Mouse (Mus musculus) lung, adult 2 months (tissue): ENCODE measurements around the gene Zic5.

Experiments used
- CTCF ChIP-seq: fragments of 200-500 bp; IDR thresholded peaks from 2 replicates; pipeline ENCODE4 v1.5.1; 2011; ENCODE audit warnings: mild to moderate bottlenecking, low read length, control low read depth; ENCODE audit not compliant: insufficient read depth
- POLR2A ChIP-seq: fragments of 200-500 bp; IDR thresholded peaks from 2 replicates; pipeline ENCODE4 v1.6.1; 2011; ENCODE audit warnings: low read depth, mild to moderate bottlenecking, control low read depth, low read length, borderline replicate concordance; ENCODE audit errors: extremely low read depth

DNA sequence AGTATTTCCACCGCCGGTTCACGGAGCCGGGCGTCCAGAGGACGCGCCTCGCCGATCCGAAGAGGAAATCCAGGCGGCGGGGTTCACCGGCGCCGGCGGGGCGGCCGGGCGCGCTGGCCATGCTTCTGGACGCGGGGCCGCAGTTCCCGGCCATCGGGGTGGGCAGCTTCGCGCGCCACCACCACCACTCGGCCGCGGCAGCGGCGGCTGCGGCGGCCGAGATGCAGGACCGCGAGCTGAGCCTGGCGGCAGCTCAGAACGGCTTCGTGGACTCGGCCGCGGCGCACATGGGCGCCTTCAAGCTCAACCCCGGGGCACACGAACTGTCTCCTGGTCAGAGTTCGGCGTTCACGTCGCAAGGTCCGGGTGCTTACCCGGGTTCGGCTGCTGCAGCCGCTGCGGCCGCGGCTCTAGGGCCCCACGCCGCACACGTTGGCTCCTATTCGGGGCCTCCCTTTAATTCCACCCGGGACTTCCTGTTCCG, 10.1 kb upstream of the Zic5 start:
- no peak for TF ChIP-seq POLR2A
- TF ChIP-seq CTCF, result no peak
